Mouse (Mus musculus): ENCODE measurements around the gene Dkk1. TPM values are rescaled to one million over a fixed set of nuclear protein-coding genes. Genes with fewer than 3 reads are reported as not detected.

Dkk1 gene
- total RNA-seq (2023), result not detected

GRCm38 (mm10) chr19:30549044-30549853, at the start of gene Dkk1:
Dkk1 (minus strand) TSS chr19:30549665.

